Mouse (Mus musculus): Measurements from ENCODE around the gene Cradd.

Cradd gene

GRCm38 (mm10) chr10:95239196-95240069 lies 84.5 kb downstream of the Cradd start:
- DNase-seq (ENCODE audit: low read depth), result no peak

- DNase-seq (ENCODE audit: low read depth), result no peak
Observed at GRCm38 (mm10) chr10:95238667-95239066, 85.3 kb downstream of the Cradd start.

GRCm38 (mm10) chr10:95236226-95236625 lies 87.7 kb downstream of the Cradd start:
- DNase-seq (ENCODE audit: low read depth), result peak; percentile 36

- DNase-seq (ENCODE audit: low read depth), result no peak
Observed at GRCm38 (mm10) chr10:95234661-95235060, 89.3 kb downstream of the Cradd start.

- DNase-seq (ENCODE audit: low read depth), result no peak
Observed at GRCm38 (mm10) chr10:95233044-95233443, 90.9 kb downstream of the Cradd start.

GRCm38 (mm10) chr10:95232554-95232953 lies 91.4 kb downstream of the Cradd start:
- no peak for DNase-seq (ENCODE audit: low read depth)

GRCm38 (mm10) chr10:95228192-95228591 lies 95.7 kb downstream of the Cradd start:
- no peak for DNase-seq (ENCODE audit: low read depth)

GRCm38 (mm10) chr10:95227590-95227989 lies 96.3 kb downstream of the Cradd start:
- DNase-seq (ENCODE audit: low read depth), result no peak

- DNase-seq (ENCODE audit: low read depth), result no peak
Observed at GRCm38 (mm10) chr10:95226772-95227171, 97.2 kb downstream of the Cradd start.

GRCm38 (mm10) chr10:95225006-95225405 lies 98.9 kb downstream of the Cradd start:
- DNase-seq (ENCODE audit: low read depth), result no peak

- DNase-seq (ENCODE audit: low read depth), result no peak
Observed at GRCm38 (mm10) chr10:95223211-95223610, 100.7 kb downstream of the Cradd start.

- no peak for DNase-seq (ENCODE audit: low read depth)
Observed at GRCm38 (mm10) chr10:95221914-95222313, 102.0 kb downstream of the Cradd start.

GRCm38 (mm10) chr10:95220536-95220935 lies 103.4 kb downstream of the Cradd start:
- DNase-seq (ENCODE audit: low read depth), result no peak

- DNase-seq (ENCODE audit: low read depth), result no peak
Observed at GRCm38 (mm10) chr10:95218683-95219060, 105.3 kb downstream of the Cradd start.

GRCm38 (mm10) chr10:95217956-95218682 lies 105.8 kb downstream of the Cradd start:
- no peak for DNase-seq (ENCODE audit: low read depth)

- no peak for DNase-seq (ENCODE audit: low read depth)
Observed at GRCm38 (mm10) chr10:95215324-95215723, 108.6 kb downstream of the Cradd start.

- DNase-seq (ENCODE audit: low read depth), result no peak
Observed at GRCm38 (mm10) chr10:95213820-95214219, 110.1 kb downstream of the Cradd start.

- DNase-seq (ENCODE audit: low read depth), result no peak
Observed at GRCm38 (mm10) chr10:95213311-95213710, 110.6 kb downstream of the Cradd start.

GRCm38 (mm10) chr10:95211660-95212059 lies 112.3 kb downstream of the Cradd start:
- no peak for DNase-seq (ENCODE audit: low read depth)

GRCm38 (mm10) chr10:95210664-95211372 lies 113.1 kb downstream of the Cradd start:
- DNase-seq (ENCODE audit: low read depth), result no peak

- DNase-seq (ENCODE audit: low read depth), result no peak
Observed at GRCm38 (mm10) chr10:95210167-95210566, 113.8 kb downstream of the Cradd start.

GRCm38 (mm10) chr10:95207423-95207822 lies 116.5 kb downstream of the Cradd start:
- DNase-seq (ENCODE audit: low read depth), result no peak

- DNase-seq (ENCODE audit: low read depth), result no peak
Observed at GRCm38 (mm10) chr10:95201514-95201913, 122.4 kb downstream of the Cradd start.

Measured in c-Kit-positive CD71-negative TER-119-negative erythroid progenitor cells, embryonic 14.5 days (primary cell).